Mouse (Mus musculus) R1 (cell line): Measurements from ENCODE around the gene Mpp4.

ENCODE experiments used
- DNase-seq: peaks from one replicate; pipeline ENCODE4 v3.0.0-alpha.2; 2018; ENCODE audit warnings: low read depth, low spot score

Mpp4 gene

DNA sequence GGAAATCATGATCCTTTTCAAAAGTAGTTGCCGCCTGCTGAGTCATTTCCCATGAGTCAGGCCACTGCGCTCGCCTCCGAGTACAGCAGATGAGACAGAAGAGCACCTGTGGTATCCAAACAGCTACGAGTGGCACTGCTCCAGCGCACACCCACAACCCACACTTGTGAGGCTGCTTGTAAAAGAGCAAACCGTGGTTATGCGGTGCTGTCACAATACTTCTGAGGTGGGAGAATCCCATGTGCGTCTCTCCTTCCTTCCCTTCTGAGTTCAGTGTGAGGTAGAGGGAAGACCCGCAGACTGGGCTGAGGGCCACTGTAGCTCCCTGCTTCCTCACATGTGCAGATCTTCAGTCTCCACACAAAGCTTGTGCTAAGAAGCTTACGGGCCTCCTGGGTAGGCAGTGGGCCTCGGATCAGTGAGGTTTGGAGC is at the start of gene Mpp4:
Mpp4 (minus strand) TSS at position 360 of the 432 bp plus-strand sequence.
- peak; percentile 44 for DNase-seq

DNA sequence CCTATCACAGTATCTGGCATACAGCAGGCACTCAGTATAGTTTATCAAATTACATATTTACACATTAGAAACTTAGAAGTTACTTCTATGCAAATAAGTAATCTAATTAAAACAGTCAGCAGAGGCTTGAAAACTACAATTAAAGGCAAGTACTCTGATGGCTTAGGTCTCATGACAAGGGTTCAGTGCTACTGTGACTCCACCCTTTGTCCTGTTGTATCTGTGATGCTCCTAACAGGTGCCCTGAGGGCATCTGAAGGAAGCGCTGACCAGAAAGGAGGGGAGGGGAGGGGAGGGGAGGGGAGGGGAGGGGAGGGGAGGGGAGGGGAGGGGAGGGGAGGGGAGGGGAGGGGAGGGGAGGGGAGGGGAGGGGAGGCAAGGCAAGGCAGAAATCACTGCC is 49.8 kb upstream of the Mpp4 start:
- DNase-seq = no peak

- no peak for DNase-seq
Observed at GRCm38 (mm10) chr1:59212076-59212779, 49.0 kb upstream of the Mpp4 start.

DNA sequence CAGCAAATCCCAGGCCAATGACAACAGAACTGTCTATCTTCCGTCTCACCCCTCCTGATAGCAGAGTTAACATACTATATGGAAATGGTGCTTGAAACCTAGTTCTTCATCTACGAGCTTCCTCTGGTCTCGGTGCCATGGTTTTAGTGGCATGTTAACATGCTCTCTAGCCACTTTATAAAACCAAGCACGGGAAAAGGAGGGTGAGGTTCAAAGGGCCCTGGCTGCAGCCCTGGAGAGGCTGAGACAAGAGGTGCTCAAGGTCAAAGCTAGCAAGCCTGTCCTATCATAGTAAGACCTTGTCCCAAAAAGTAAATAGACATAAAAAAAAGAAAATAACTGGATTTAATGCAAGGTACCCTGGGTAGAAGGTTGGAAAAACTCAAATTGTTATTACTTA is 48.5 kb upstream of the Mpp4 start:
- DNase-seq = no peak

- no peak for DNase-seq
Observed at GRCm38 (mm10) chr1:59208331-59208730, 45.1 kb upstream of the Mpp4 start.

DNA sequence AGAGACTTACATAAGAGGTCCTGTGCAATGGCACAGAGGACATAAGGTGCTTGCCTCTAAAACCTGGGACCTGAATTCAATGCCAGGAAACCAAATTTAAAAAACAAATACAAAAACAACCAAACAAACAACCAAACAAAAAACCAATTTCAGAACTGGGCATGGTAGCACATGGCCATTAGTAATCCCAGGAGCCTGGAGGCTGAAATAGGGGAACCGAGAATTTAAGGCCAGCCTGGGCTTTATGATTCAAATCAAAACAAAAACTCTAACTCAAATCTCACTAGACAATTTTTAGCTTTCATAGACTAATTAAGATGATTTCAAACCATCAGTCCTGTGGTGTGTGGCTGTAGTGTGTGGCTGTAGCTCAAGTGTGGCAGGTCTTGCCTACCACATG is 41.3 kb upstream of the Mpp4 start:
- DNase-seq = no peak

DNA sequence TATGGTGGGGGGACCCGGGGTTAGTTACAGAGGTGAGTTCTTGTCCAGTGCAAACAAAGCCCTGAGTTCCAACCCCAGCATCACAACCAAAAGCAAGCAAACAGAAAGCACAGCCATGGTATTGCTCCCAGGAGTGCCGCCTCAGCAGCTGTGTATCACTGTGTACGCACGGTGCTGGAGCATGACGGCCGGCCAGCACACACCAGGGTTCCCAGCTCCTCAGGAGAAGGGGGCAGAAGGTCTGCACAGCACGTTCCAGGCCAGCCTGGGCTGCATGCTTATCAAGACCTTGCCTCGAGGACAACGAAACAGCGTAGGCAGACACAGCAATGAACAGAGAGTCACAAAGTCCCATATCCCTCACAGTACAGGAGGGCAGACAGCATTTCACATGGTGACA is 39.2 kb upstream of the Mpp4 start:
- no peak for DNase-seq

DNA sequence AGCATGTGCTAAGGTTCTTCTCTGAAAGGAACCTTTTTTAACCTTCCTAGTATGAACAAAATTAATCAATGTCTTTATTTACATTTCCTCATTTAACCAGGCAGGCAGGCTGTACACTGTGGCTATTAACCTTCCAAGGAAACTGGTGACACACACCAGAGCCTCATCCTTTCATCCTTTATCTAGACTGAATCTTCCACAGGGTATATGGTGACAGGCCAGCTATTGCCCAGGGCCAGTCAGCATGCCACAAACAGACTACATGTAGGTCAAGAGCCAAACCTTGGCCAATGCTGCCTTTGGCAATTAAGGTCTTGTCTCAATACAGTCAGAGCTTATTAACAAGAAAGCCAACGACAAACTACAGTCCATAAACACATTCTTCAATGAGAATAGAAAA is 38.4 kb upstream of the Mpp4 start:
- no peak for DNase-seq

GRCm38 (mm10) chr1:59200960-59201359 is 37.8 kb upstream of the Mpp4 start:
- DNase-seq = no peak

DNA sequence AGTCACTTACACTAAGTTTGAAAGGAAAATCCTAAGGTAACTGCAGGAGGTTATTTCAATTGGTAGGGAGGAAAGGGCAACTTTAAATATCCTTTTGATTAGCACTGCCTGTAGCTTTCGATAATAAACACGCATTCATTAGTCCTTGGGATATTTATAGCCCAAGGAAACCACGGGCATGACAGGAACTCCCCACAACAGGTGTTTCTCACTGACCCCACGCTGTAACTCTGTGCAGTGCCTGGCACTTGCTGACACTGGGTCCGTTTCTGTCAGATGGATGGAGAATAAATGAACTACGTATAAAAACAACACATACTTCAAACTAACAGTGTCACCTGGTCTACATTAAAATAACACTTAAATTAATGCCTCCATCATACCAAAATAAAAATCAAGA is 31.8 kb upstream of the Mpp4 start:
- no peak for DNase-seq

DNA sequence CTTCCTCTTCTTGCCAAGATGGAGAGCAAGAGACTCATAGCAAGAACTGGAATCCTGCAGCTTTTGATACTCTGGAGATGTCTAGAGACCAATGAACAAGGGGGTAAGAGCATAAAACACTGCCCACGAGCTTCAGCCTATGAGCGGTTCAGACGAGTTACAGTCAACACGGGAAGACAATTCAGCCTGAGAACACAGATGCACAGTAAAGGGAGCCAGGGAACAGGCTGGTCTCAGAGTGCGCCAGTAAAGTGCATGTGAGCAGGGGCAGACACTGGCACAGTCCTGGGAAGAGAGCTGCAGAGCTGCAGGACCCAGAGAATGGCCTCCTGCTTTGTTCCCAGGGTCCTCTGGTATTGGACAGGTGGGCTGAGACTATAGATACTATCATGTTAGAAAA is 24.6 kb upstream of the Mpp4 start:
- no peak for DNase-seq

DNA sequence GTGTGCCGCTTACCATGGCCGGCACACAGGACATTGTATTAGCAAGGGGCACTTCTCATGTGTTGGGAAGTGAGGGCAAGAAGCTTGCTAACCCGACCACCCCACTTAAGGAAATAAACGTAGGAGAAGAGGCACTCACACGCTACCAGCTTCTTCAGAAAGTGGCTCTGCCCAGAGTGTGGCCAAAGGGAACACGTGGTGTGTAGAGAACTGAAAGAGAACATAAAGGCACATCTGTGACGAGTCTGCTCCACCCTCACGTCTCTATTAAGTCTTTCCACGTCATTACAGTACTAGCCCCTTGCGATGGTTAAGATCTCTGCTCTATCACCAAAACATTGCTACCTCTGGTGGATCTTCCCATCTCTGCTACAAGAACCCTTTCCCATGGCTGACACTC is 23.1 kb upstream of the Mpp4 start:
- DNase-seq = no peak

DNA sequence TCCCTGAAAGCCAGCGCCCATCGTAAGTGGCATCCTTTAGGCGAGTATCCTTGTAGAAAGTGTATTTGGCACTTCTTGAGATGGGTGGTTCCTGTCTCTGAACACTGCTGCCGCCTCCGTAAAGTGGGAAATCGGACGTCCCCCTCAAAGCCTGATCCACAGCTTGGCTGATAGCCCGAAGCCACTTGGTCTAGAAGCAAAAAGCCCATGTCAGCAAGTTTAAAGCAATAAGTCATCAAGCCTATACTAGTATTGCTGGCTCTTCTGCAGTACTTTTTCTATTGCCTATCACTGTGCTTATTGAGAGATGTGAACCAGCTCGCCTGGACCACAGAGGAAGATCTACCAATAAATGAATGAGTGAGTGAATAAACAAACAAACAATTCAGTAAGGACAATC is 22.2 kb upstream of the Mpp4 start:
- no peak for DNase-seq

GRCm38 (mm10) chr1:59183045-59183444 is 19.9 kb upstream of the Mpp4 start:
- DNase-seq = no peak

- no peak for DNase-seq
Observed at GRCm38 (mm10) chr1:59182373-59182772, 19.2 kb upstream of the Mpp4 start.

DNA sequence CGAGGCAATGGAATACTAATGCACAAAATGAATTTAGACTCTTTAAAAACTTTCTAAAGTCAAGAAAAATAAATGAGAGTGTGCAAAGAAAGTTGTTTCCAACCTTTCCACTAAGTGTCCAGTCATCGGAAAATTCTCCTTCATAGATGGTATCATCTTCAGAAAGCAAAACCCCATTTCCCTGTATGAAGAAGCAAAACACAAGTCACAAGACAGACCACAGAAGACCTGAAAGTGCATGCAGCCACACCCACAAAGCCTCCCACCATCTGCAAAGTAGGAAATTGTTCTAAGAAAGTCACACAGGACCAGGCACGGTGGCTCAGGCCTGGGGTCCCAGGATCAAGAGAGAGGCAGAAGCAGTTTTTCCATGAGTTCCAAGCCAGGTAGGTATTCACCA is 16.8 kb upstream of the Mpp4 start:
- no peak for DNase-seq

DNA sequence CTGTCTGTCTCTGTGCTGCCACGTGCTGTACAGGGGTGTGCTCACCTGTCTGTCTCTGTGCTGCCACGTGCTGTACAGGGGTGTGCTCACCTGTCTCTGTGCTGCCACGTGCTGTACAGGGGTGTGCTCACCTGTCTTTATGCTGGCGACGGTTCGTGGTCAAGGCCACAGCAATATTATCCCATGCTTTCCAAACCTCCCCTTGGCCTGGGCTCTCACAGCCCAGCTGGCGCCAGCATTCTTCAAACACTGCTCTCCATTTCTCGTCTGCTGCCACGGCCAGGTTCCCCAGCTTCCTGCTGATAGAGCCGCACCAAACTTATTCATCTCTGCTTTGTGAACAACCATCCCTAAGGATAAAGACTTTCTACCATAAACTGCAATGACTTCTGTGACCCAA is 15.2 kb upstream of the Mpp4 start:
- no peak for DNase-seq

DNA sequence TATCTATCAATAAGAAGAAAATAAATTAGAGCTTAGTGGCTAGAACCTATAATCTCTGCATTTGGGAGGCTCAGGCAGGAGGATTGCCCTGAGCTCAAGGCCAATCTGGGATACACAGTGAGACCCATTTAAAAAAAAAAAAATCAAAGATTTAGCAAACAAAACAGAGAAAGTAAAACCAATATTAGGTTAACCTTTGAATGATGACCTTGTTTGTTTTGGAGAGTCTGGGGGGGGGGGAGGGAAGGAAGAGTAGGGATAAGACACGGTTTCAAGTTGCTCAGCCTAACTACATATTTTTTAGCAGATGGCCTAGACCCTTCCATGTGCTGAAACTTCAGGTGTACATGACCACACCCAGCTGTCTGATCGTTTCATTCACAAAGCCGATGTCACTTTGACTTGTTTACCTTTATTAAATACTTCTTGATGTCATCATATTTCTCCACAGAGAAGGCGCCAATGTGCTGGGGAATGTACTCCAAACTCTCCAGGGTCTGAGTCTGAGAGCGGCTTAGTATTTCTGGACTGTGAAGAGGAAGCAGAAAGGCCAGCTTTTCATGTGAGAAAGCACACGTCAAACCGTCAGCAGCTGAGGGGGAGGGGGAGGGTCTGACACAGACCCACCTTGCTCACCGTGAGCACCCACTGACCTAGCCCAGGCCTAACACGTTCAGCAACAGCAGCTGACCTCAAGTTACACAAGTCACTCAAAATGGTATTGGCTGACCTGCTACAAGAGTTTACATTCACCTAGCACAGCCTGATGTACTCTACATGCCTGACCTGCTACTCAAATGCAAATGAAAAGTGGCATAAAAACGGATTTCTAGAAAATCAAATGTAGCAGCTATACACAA is 11.6 kb upstream of the Mpp4 start:
- DNase-seq = no peak

DNA sequence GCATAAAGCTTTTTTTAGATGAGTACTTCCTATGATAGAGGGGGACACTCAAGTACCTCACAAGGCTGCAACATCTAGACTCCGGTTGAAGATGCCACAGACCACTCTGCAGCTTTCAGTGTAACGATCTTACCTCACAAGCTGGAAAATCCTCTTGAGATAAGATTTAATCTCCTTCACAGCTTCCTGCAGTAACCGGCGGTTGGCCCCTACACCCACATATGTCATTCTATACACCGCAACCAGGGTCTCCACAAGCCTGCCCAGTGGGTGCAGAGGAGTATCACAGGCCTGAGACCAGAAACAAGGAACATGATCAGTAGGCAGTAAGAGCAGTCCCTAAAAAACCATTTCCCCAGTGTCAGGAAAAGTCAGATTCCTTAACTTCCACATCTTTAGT is 9.8 kb upstream of the Mpp4 start:
- DNase-seq = no peak

GRCm38 (mm10) chr1:59171875-59172274 is 8.7 kb upstream of the Mpp4 start:
- DNase-seq = no peak

- no peak for DNase-seq
Observed at GRCm38 (mm10) chr1:59170290-59170689, 7.1 kb upstream of the Mpp4 start.

- DNase-seq = no peak
Observed at GRCm38 (mm10) chr1:59169586-59169985, 6.4 kb upstream of the Mpp4 start.

- DNase-seq = no peak
Observed at GRCm38 (mm10) chr1:59168556-59168955, 5.4 kb upstream of the Mpp4 start.
